In the genomic region with DNA sequence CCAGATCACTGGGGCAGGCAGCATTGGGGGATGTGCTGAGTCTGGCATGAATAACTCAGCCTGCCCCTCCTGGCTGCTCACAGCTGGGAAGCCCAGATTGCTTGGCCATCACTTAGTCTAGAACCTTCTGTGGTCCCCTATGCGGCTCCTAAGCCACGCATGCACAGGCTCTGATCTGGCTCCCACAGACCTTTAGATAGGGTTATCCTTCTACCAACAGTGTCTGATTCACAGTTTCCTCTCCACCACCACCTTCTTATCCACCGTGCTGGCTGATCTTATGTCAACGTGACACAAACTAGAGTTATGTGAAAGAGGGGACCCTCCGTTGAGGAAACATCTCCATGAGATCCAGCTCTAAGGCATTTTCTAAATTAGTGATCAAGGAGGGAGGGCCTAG, we compare ENCODE assay signal across 21 mouse cellular contexts. TPM values are rescaled to one million over a fixed set of nuclear protein-coding genes. Genes with fewer than 3 reads are reported as not detected.
"Had no signal": no experiment of that assay in that cellular context is flagged by ENCODE, and none has a peak within 500 bp of the region (broad histone marks: within the 10 kb centered on the region; RNA-seq: fewer than 3 reads in every experiment).

No protein-coding gene starts in this region.

- H3K36me3 ChIP-seq: midbrain, embryonic 10.5 days; midbrain, embryonic 12.5 days; neural tube, embryonic 12.5 days; stomach, embryonic 15.5 days had no signal

- H3K9ac ChIP-seq: lung, embryonic 14.5 days; midbrain, embryonic 12.5 days; neural tube, embryonic 12.5 days; stomach, embryonic 15.5 days had no signal

- H3K4me3 ChIP-seq: megakaryocyte, embryonic 14.5 days; midbrain, embryonic 10.5 days; midbrain, embryonic 12.5 days; neural tube, embryonic 12.5 days; stomach, embryonic 15.5 days had no signal

- DNase-seq: lung, adult 18-20 months; lung, embryonic 14.5 days; lung, postnatal 10 days; lung, postnatal 4 days; midbrain, embryonic 14.5 days; right cerebral cortex, postnatal 14 days; thymus, adult 2 months; thymus, postnatal 25 days; thymus, postnatal 4 days had no signal

- H3K9me3 ChIP-seq: midbrain, embryonic 10.5 days; midbrain, embryonic 12.5 days; neural tube, embryonic 12.5 days; stomach, embryonic 15.5 days had no signal

- H3K27ac ChIP-seq: midbrain, embryonic 10.5 days; midbrain, embryonic 12.5 days; neural tube, embryonic 12.5 days; stomach, embryonic 15.5 days; stomach, postnatal 0 days had no signal

- H3K4me1 ChIP-seq: midbrain, embryonic 10.5 days; midbrain, embryonic 12.5 days; neural tube, embryonic 12.5 days had no signal

- H3K27me3 ChIP-seq: midbrain, embryonic 12.5 days; neural tube, embryonic 12.5 days; stomach, embryonic 15.5 days had no signal

RNA-seq across cellular contexts. Expression of a gene that starts 20.8 kb away (rescaled TPM):
- total RNA-seq: midbrain, postnatal 0 days; monocyte, adult 5-6 weeks had no signal
- polyA plus RNA-seq: liver, embryonic 16.5 days; midbrain, embryonic 14.5 days; midbrain, postnatal 0 days; neural tube, embryonic 14.5 days; spleen, adult 2 months had no signal

RNA-seq across cellular contexts. Expression of a gene that starts 36.8 kb away (rescaled TPM):
- total RNA-seq: midbrain, postnatal 0 days; monocyte, adult 5-6 weeks; neutrophil, adult 5-6 weeks had no signal
- polyA plus RNA-seq: midbrain, embryonic 10.5 days; midbrain, embryonic 14.5 days; midbrain, postnatal 0 days; neural tube, embryonic 14.5 days had no signal
